Mouse (Mus musculus) kidney, embryonic 14.5 days (tissue): ENCODE measurements around the gene BC052040. TPM values are rescaled to one million over a fixed set of nuclear protein-coding genes. Genes with fewer than 3 reads are reported as not detected.

ENCODE experiments used
- ATAC-seq: fragments of 200-750 bp; cut with Nextera tagmentation; 2 replicates; pipeline ENCODE4 v1.8.0; 2017; ENCODE audit warnings: moderate number of reproducible peaks, mild to moderate bottlenecking, moderate TSS enrichment, moderate library complexity; ENCODE audit not compliant: low FRiP score, low TSS enrichment
- H3K27ac ChIP-seq: fragments of 300-500 bp; sonication (generic); 2 replicates; pipeline ENCODE4 v1.5.1; 2014; ENCODE audit warnings: low read depth, mild to moderate bottlenecking, low read length, moderate library complexity, mixed read lengths
- H3K27me3 ChIP-seq: fragments of 300-500 bp; sonication (generic); 2 replicates; pipeline ENCODE4 v1.6.1; 2014; ENCODE audit warnings: mild to moderate bottlenecking, low read length; ENCODE audit not compliant: control insufficient read depth, insufficient read depth
- H3K36me3 ChIP-seq: fragments of 300-500 bp; sonication (generic); 2 replicates; pipeline ENCODE4 v1.6.1; 2014; ENCODE audit warnings: low read length, mixed read lengths; ENCODE audit not compliant: control insufficient read depth, insufficient read depth
- H3K4me1 ChIP-seq: fragments of 300-500 bp; sonication (generic); 2 replicates; pipeline ENCODE4 v1.6.1; 2014; ENCODE audit warnings: low read length, mixed read lengths; ENCODE audit not compliant: control insufficient read depth, insufficient read depth
- H3K4me2 ChIP-seq: fragments of 300-500 bp; sonication (generic); replicated peaks from 2 replicates; pipeline ENCODE4 v1.6.1; 2014; ENCODE audit warnings: low read depth, mild to moderate bottlenecking, low read length
- H3K4me3 ChIP-seq: fragments of 300-500 bp; sonication (generic); 2 replicates; pipeline ENCODE4 v1.5.1; 2014; ENCODE audit warnings: mild to moderate bottlenecking, low read length
- H3K9ac ChIP-seq: fragments of 300-500 bp; sonication (generic); 2 replicates; pipeline ENCODE4 v1.6.1; 2014; ENCODE audit warnings: low read depth, mild to moderate bottlenecking, low read length, moderate library complexity
- H3K9me3 ChIP-seq: fragments of 300-500 bp; sonication (generic); 2 replicates; pipeline ENCODE4 v1.6.1; 2016; ENCODE audit warnings: low read length; ENCODE audit not compliant: control insufficient read depth
- WGBS: fragments of 180-500 bp; shearing (Covaris S2); extraction: QIAGEN DNeasy Blood & Tissue Kit; methylation state at CpG from one replicate; pipeline ENCODE4 v1.1.7; 2014; 5-methylcytosine and 5-hydroxymethylcytosine counted together
- polyA plus RNA-seq: library from polyadenylated mRNA; unstranded; fragments of >200 nt; fragmentation: Nextera tagmentation; extraction: Ambion mirVana; gene quantifications from 2 replicates; pipeline ENCODE4 v1.2.1, GENCODE M21; 2014

The BC052040 gene
- polyA plus RNA-seq, 1 experiment from 2014 or later: 16.2 TPM

GRCm38 (mm10) chr2:115775488-115776217 is 194.1 kb downstream of the BC052040 start:
- H3K36me3 ChIP-seq: no peaks in the 10 kb centered on the region
- peak overlapping the region; percentile 92 for H3K27ac ChIP-seq
- ATAC-seq: peak; percentile 90
- peaks cover 19% of the 10 kb centered on the region for H3K4me1 ChIP-seq
- H3K9ac ChIP-seq: no peak overlapping the region
- 15% methylated on average over 8 of the region's 8 CpGs for WGBS
- H3K27me3 ChIP-seq: no peaks in the 10 kb centered on the region
- H3K4me3 ChIP-seq: no peak overlapping the region
- H3K9me3 ChIP-seq: no peaks in the 10 kb centered on the region
- H3K4me2 ChIP-seq: no peak overlapping the region

GRCm38 (mm10) chr2:115776924-115777860 is 195.7 kb downstream of the BC052040 start:
- peak overlapping the region; percentile 91 for H3K27ac ChIP-seq
- peak overlapping the region; percentile 28 for H3K4me2 ChIP-seq
- no peak overlapping the region for H3K4me3 ChIP-seq
- peak; percentile 40 for ATAC-seq
- peak overlapping the region; percentile 29 for H3K9ac ChIP-seq
- peaks cover 19% of the 10 kb centered on the region for H3K4me1 ChIP-seq
- H3K36me3 ChIP-seq: no peaks in the 10 kb centered on the region
- no peaks in the 10 kb centered on the region for H3K9me3 ChIP-seq
- WGBS: 26% methylated on average over 17 of the region's 17 CpGs
- H3K27me3 ChIP-seq: no peaks in the 10 kb centered on the region

- Histone ChIP-seq H3K36me3 (no peaks in the 10 kb centered on the region), H3K9me3 (no peaks in the 10 kb centered on the region), H3K4me1 (peaks cover 20% of the 10 kb centered on the region; the same call in 1 of the 2 replicates), H3K4me2 (no peak overlapping the region), H3K4me3 (no peak overlapping the region), H3K27ac (no peak overlapping the region; the same call in 1 of the 2 replicates), H3K27me3 (no peaks in the 10 kb centered on the region), H3K9ac (no peak overlapping the region)
- WGBS: 74% methylated on average over 5 of the region's 5 CpGs
- ATAC-seq: no peak
Observed at GRCm38 (mm10) chr2:115780546-115781011, 199.1 kb downstream of the BC052040 start.

- Histone ChIP-seq H3K27ac (no peak overlapping the region), H3K4me2 (no peak overlapping the region), H3K36me3 (no peaks in the 10 kb centered on the region), H3K27me3 (no peaks in the 10 kb centered on the region), H3K9ac (no peak overlapping the region), H3K4me1 (peaks cover 12% of the 10 kb centered on the region), H3K4me3 (no peak overlapping the region), H3K9me3 (no peaks in the 10 kb centered on the region)
- 27% methylated on average over 6 of the region's 6 CpGs for WGBS
- ATAC-seq: peak; percentile 66; the same call in 1 of the 2 replicates
Observed at GRCm38 (mm10) chr2:115785687-115786086, 204.2 kb downstream of the BC052040 start.

- Histone ChIP-seq H3K9me3 (no peaks in the 10 kb centered on the region), H3K27ac (no peak overlapping the region), H3K9ac (no peak overlapping the region), H3K4me1 (no peaks in the 10 kb centered on the region), H3K4me2 (no peak overlapping the region), H3K27me3 (no peaks in the 10 kb centered on the region), H3K36me3 (no peaks in the 10 kb centered on the region), H3K4me3 (no peak overlapping the region)
- ATAC-seq: no peak
- WGBS: 84% methylated on average over 6 of the region's 6 CpGs
Observed at GRCm38 (mm10) chr2:115798839-115799238, 217.3 kb downstream of the BC052040 start.

GRCm38 (mm10) chr2:115808376-115808775 is 226.9 kb downstream of the BC052040 start:
- H3K27ac ChIP-seq: no peak overlapping the region
- no peak overlapping the region for H3K4me2 ChIP-seq
- H3K36me3 ChIP-seq: no peaks in the 10 kb centered on the region
- no peak overlapping the region for H3K9ac ChIP-seq
- no peaks in the 10 kb centered on the region for H3K9me3 ChIP-seq
- H3K27me3 ChIP-seq: no peaks in the 10 kb centered on the region
- ATAC-seq: no peak
- 38% methylated on average over 4 of the region's 4 CpGs for WGBS
- no peak overlapping the region for H3K4me3 ChIP-seq
- peaks cover 6% of the 10 kb centered on the region; the same call in 1 of the 2 replicates for H3K4me1 ChIP-seq

GRCm38 (mm10) chr2:115813316-115813715 is 231.8 kb downstream of the BC052040 start:
- Histone ChIP-seq H3K27ac (peak overlapping the region; percentile 60; the same call in 1 of the 2 replicates), H3K9ac (no peak overlapping the region), H3K4me2 (peak overlapping the region; percentile 33), H3K27me3 (no peaks in the 10 kb centered on the region), H3K4me1 (peaks cover 16% of the 10 kb centered on the region), H3K4me3 (no peak overlapping the region), H3K36me3 (no peaks in the 10 kb centered on the region), H3K9me3 (no peaks in the 10 kb centered on the region)
- peak; percentile 89 for ATAC-seq
- WGBS: 5% methylated on average over 11 of the region's 11 CpGs

- Histone ChIP-seq H3K4me2 (peak overlapping the region; percentile 33), H3K27ac (peak overlapping the region; percentile 60; the same call in 1 of the 2 replicates), H3K9ac (no peak overlapping the region), H3K4me3 (no peak overlapping the region), H3K27me3 (no peaks in the 10 kb centered on the region), H3K9me3 (no peaks in the 10 kb centered on the region), H3K36me3 (no peaks in the 10 kb centered on the region), H3K4me1 (peaks cover 16% of the 10 kb centered on the region)
- 34% methylated on average over 6 of the region's 6 CpGs for WGBS
- ATAC-seq: 0 out of 2 replicates have a peak, but pooled peaks have one; percentile 18
Observed at GRCm38 (mm10) chr2:115813721-115814120, 232.2 kb downstream of the BC052040 start.
